Comparison of ENCODE assay signal across 23 mouse cellular contexts in the genomic region with DNA sequence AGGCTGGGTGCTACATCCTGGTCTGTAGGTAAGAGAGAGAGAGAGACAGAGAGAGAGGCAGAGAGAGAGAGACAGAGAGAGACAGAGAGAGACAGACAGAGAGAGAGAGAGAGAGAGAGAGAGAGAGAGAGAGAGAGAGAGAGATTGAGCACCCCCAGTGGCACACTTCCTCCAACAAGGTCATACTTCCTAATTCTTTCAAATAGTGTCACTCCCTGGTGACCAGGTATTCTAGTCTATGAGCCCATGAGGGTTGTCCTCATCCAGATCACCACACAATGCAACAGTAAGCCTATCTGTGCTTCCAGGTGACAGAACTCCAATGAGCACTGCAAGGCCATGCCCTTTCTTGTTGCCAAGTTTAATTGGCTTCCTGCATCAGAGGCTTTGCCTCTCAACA.
"Had no signal": no experiment of that assay in that cellular context is flagged by ENCODE, and none has a peak within 500 bp of the region (broad histone marks: within the 10 kb centered on the region; RNA-seq: fewer than 3 reads in every experiment).

No protein-coding gene starts in this region.

- H3K36me3 ChIP-seq: heart, embryonic 10.5 days; heart, embryonic 12.5 days; hindbrain, embryonic 10.5 days; hindbrain, embryonic 12.5 days; intestine, embryonic 15.5 days; limb, embryonic 13.5 days; limb, embryonic 15.5 days; liver, embryonic 12.5 days had no signal

- H3K27me3 ChIP-seq: heart, embryonic 12.5 days; hindbrain, embryonic 12.5 days; intestine, embryonic 15.5 days; limb, embryonic 13.5 days; limb, embryonic 15.5 days; liver, embryonic 12.5 days had no signal

- ATAC-seq: hindbrain, embryonic 16.5 days; inflammation-experienced regulatory T-cells, adult 6 months; intestine, embryonic 15.5 days; intestine, postnatal 0 days; liver, embryonic 12.5 days had no signal

- H3K27ac ChIP-seq: gastrocnemius, adult 2 months; heart, embryonic 10.5 days; hindbrain, embryonic 10.5 days; hindbrain, embryonic 12.5 days; hindbrain, embryonic 14.5 days; intestine, embryonic 15.5 days; limb, embryonic 13.5 days; limb, embryonic 15.5 days; liver, embryonic 12.5 days had no signal

- DNase-seq: gastrocnemius, adult 2 months; gastrocnemius, postnatal 14 days; gastrocnemius, postnatal 36 days; heart, adult 18-20 months; heart, postnatal 10 days; heart, postnatal 4 days; kidney, adult 18-20 months; kidney, adult 8-10 months; kidney, postnatal 10 days; kidney, postnatal 25 days; left cerebral cortex, postnatal 4 days had no signal

- H3K4me3 ChIP-seq: gastrocnemius, adult 2 months; heart, embryonic 10.5 days; heart, embryonic 12.5 days; hindbrain, embryonic 10.5 days; hindbrain, embryonic 12.5 days; intestine, embryonic 15.5 days; limb, embryonic 13.5 days; limb, embryonic 15.5 days; liver, embryonic 12.5 days had no signal
